Mouse (Mus musculus) bone marrow, adult 2 months (tissue): ENCODE measurements around the gene P2ry14. TPM values are rescaled to one million over a fixed set of nuclear protein-coding genes. Genes with fewer than 3 reads are reported as not detected.

Experiments
- H3K27ac ChIP-seq: fragments of 200-500 bp; 2 replicates; pipeline ENCODE4 v1.5.1; 2012; ENCODE audit warnings: low read depth, mild to moderate bottlenecking, control low read depth, inconsistent platforms, low read length; ENCODE audit not compliant: control insufficient read depth, poor library complexity, insufficient read depth
- H3K4me1 ChIP-seq: fragments of 200-500 bp; 2 replicates; pipeline ENCODE4 v1.6.1; 2011; ENCODE audit warnings: low read length; ENCODE audit not compliant: control insufficient read depth, insufficient read depth
- H3K4me3 ChIP-seq: fragments of 200-500 bp; replicated peaks from 2 replicates; pipeline ENCODE3; 2011; ENCODE audit warnings: mild to moderate bottlenecking, low read depth, low read length, control low read depth; ENCODE audit not compliant: control insufficient read depth
- CTCF ChIP-seq: fragments of 200-500 bp; IDR thresholded peaks from 2 replicates; pipeline ENCODE4 v1.5.1; 2011; ENCODE audit warnings: low read length, control low read depth; ENCODE audit not compliant: control insufficient read depth, insufficient read depth
- POLR2A ChIP-seq: fragments of 200-500 bp; IDR thresholded peaks from 2 replicates; pipeline ENCODE4 v1.6.1; 2011; ENCODE audit warnings: low read depth, mild to moderate bottlenecking, control low read depth, low read length, borderline replicate concordance; ENCODE audit not compliant: control insufficient read depth
- WGBS: fragments of 180-500 bp; shearing (Covaris S2); methylation state at CpG from one replicate; pipeline ENCODE4 v1.1.7; 2018; 5-methylcytosine and 5-hydroxymethylcytosine counted together
- polyA plus RNA-seq: library from polyadenylated mRNA; stranded (reverse); fragments of >200 nt; gene quantifications from 2 replicates; pipeline ENCODE4 v1.2.4, GENCODE M21; 2011; ENCODE audit warnings: low replicate concordance; ENCODE audit not compliant: missing spikeins, insufficient read depth, insufficient read length

Gene P2ry14
- polyA plus RNA-seq, 1 experiment, result 2.3 TPM

GRCm38 (mm10) chr3:59181134-59181533 lies 27.7 kb upstream of the P2ry14 start:
- TF ChIP-seq CTCF (no peak), POLR2A (no peak)
- Histone ChIP-seq H3K27ac (no peak overlapping the region), H3K4me1 (no peaks in the 10 kb centered on the region), H3K4me3 (no peak overlapping the region)
- 75% methylated on average over 5 of the region's 5 CpGs for WGBS

- TF ChIP-seq CTCF, result no peak
- TF ChIP-seq POLR2A, result no peak
- Histone ChIP-seq H3K27ac (no peak overlapping the region), H3K4me1 (no peaks in the 10 kb centered on the region), H3K4me3 (no peak overlapping the region)
- 57% methylated on average over 5 of the region's 5 CpGs for WGBS
Measured at GRCm38 (mm10) chr3:59176871-59177270, 23.5 kb upstream of the P2ry14 start.

GRCm38 (mm10) chr3:59175234-59175633 lies 21.8 kb upstream of the P2ry14 start:
- Histone ChIP-seq H3K4me3 (no peak overlapping the region), H3K27ac (no peak overlapping the region), H3K4me1 (no peaks in the 10 kb centered on the region)
- no peak for TF ChIP-seq POLR2A
- peak; percentile 66 for TF ChIP-seq CTCF
- 23% methylated on average over 5 of the region's 5 CpGs for WGBS

- Histone ChIP-seq H3K4me3 (no peak overlapping the region), H3K4me1 (no peaks in the 10 kb centered on the region), H3K27ac (no peak overlapping the region)
- WGBS, result 38% methylated on average over 6 of the region's 6 CpGs
- TF ChIP-seq CTCF, result peak; percentile 37; the same call in 1 of the 2 replicates
- TF ChIP-seq POLR2A, result no peak
Measured at GRCm38 (mm10) chr3:59174426-59175154, 21.2 kb upstream of the P2ry14 start.

- Histone ChIP-seq H3K27ac (no peak overlapping the region), H3K4me3 (no peak overlapping the region), H3K4me1 (no peaks in the 10 kb centered on the region)
- 78% methylated on average over 2 of the region's 2 CpGs for WGBS
- no peak for TF ChIP-seq CTCF
- TF ChIP-seq POLR2A, result no peak
Measured at GRCm38 (mm10) chr3:59169921-59170627, 16.7 kb upstream of the P2ry14 start.

GRCm38 (mm10) chr3:59169215-59169614 lies 15.8 kb upstream of the P2ry14 start:
- no peaks in the 10 kb centered on the region for H3K4me1 ChIP-seq
- TF ChIP-seq POLR2A, result no peak

GRCm38 (mm10) chr3:59168476-59168875 lies 15.1 kb upstream of the P2ry14 start:
- no peak for TF ChIP-seq CTCF
- no peak for TF ChIP-seq POLR2A
- H3K4me1 ChIP-seq, result no peaks in the 10 kb centered on the region
- no peak overlapping the region for H3K4me3 ChIP-seq
- 53% methylated on average over 6 of the region's 6 CpGs for WGBS
- no peak overlapping the region for H3K27ac ChIP-seq

More at GRCm38 (mm10) chr3:59169215-59169614, 15.8 kb upstream of the P2ry14 start:
- Histone ChIP-seq H3K4me3 (no peak overlapping the region), H3K27ac (no peak overlapping the region)
- WGBS, result 67% methylated on average over 4 of the region's 4 CpGs

- no peaks in the 10 kb centered on the region for H3K4me1 ChIP-seq
- no peak overlapping the region for H3K27ac ChIP-seq
- H3K4me3 ChIP-seq, result no peak overlapping the region
- TF ChIP-seq POLR2A, result no peak
- TF ChIP-seq CTCF, result no peak
- 66% methylated on average over 2 of the region's 2 CpGs for whole genome bisulfite sequencing
Measured at GRCm38 (mm10) chr3:59167417-59168054, 14.1 kb upstream of the P2ry14 start.

GRCm38 (mm10) chr3:59160465-59160864 lies 7.0 kb upstream of the P2ry14 start:
- Histone ChIP-seq H3K27ac (no peak overlapping the region), H3K4me3 (no peak overlapping the region), H3K4me1 (no peaks in the 10 kb centered on the region)
- TF ChIP-seq POLR2A (no peak), CTCF (no peak)
- WGBS, result 26% methylated on average over 1 of the region's 1 CpGs
